Mouse (Mus musculus) mature B cell (primary cell): ENCODE measurements around the gene Dnajb7.

Experiments
- in situ Hi-C: fragments of 300-500 bp; cut with MboI; formaldehyde crosslinking; loops from 2 replicates; pipeline ENCODE4 v1.14.3; 2019

The Dnajb7 gene

GRCm38 (mm10) chr15:81365246-81365645, 42.9 kb downstream of the Dnajb7 start:
- in situ Hi-C loops: no loop called here

DNA sequence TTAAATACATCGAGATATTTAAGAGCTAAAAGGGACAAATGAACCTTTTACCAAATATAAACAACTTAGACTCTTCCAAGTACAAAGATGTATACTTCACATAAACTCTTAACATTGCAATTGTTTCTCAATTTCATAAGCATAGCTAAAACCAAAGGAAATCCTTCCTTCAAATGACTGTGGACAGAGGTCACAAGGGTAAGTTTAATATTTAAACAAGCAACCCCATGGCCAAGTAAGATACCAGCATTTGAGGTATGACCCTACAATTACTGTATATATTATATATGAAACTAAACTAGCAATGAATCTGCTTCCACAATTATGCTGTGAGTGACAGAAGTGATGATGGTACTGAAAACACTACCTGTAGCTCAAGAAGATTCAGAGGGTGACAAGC, 43.8 kb downstream of the Dnajb7 start:
- in situ Hi-C loops: no loop called here

- in situ Hi-C loops: no loop called here
These were observed 45.6 kb downstream of the Dnajb7 start for GRCm38 (mm10) chr15:81362501-81362900.

GRCm38 (mm10) chr15:81361417-81362015, 46.6 kb downstream of the Dnajb7 start:
- in situ Hi-C loops: no loop called here

GRCm38 (mm10) chr15:81361022-81361404, 47.1 kb downstream of the Dnajb7 start:
- in situ Hi-C loops: no loop called here

- in situ Hi-C loops: no loop called here
These were observed 47.6 kb downstream of the Dnajb7 start, which contains the start of gene Slc25a17 for GRCm38 (mm10) chr15:81360345-81361021. Gene Slc25a17 (minus strand): TSS chr15:81360812.

DNA sequence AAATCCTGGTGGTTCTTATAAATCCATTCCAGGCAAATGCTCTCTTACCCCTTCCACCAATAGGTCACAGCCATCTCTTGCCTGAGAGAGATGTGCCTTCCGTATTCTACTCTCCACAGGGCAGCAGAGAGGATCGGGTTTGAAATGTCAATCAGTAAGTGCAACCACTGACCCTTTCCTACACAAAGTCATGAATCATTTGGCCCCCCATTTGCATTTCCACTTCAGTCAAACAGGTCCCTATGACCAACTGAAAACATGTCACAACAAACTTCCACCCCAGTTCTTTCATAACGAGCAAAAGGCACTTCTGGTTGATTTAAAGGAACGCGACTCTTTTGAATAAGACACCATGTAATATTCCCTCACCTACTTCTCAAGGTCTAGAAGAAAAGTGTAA, 48.7 kb downstream of the Dnajb7 start:
- in situ Hi-C loops: no loop called here

DNA sequence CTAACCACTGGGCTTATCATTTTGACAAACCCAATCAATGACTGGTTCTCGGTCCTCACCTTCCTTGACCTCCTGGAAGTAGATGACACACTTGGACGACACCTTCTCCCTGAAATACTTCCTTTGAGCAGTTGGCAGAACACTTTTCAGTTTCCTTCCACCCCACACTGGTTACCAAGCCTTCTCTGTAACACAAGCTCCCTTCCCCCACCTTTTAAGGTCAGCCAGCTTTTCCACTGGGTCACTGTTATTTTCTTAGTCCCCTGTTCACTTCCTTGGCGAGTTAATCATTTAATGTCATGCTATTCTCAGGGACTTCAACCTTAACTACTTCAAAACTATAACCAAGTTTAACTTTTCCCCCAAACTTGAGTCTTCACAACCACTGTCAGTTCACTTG, 49.2 kb downstream of the Dnajb7 start:
- in situ Hi-C loops: no loop called here

GRCm38 (mm10) chr15:81356946-81357345, 51.2 kb downstream of the Dnajb7 start:
- in situ Hi-C loops: no loop called here
